Mouse (Mus musculus): Measurements from ENCODE around the gene Map1b. TPM values are rescaled to one million over a fixed set of nuclear protein-coding genes. Genes with fewer than 3 reads are reported as not detected.

Gene Map1b
- total RNA-seq, 2 experiments from 2014 or later, result 0.17 TPM; not detected in 1

DNA sequence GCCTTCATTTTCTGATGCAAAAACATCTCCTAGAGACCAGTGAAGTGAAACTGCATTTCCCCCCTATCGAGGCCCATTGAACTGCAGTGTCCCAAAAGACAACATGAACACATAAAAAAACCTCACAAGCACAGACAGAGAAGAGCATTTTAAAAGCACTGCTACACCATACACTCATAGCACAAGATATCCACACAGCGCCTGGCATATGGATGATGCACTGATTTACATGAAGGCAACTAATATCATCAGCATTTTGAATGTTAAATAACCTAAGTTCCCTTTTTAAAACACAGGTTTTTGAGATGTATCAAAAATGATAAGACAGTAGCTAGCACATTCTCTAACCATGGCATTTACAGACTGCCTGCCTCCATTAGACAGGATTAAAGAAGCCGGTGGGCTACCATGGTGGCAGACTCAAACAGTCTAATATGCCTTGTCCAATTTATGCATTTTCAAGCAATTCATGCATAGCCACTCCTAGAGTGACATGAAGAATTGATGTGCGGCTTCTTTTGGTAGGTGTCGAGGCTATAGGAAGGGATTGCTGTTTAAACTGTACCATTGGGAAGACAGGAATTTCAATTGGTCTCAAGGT is 22.9 kb downstream of the Map1b start:
- ATAC-seq (replicated peaks; ENCODE audit: low FRiP score, poor library complexity, severe bottlenecking), result no peak

DNA sequence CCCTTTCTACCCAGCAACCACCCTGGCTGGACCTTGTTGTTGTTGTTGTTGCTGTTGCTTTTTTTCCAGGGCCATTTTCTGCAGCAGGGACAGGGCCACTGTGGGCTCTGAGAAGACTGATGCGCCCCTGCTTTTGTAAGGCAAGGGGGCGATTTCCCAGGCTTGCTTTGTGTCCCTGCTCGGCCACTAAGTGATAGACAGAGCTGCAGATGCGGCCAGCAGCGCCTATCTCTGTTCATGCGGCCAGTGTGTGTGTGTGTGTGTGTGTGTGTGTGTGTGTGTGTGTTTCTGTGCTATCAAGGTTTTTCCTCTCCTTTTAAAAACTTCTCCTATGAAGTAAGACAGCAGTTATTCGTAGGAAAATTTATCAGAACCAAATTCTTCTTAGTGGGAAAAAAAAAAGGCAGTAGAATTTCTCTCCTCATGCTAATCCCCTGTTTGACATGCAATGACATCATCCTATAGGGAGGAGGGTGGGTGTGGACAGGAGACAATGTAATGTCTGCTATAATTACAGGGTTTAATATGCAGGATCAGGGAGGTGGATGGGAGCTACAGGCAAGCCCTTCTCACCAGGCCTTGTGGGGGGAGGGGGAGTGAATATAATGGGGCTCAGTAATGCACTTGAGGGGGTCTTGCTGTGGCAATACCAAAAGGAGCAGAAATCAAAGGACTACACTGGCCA is 23.6 kb downstream of the Map1b start:
- ATAC-seq (replicated peaks; ENCODE audit: low FRiP score, poor library complexity, severe bottlenecking), result no peak

DNA sequence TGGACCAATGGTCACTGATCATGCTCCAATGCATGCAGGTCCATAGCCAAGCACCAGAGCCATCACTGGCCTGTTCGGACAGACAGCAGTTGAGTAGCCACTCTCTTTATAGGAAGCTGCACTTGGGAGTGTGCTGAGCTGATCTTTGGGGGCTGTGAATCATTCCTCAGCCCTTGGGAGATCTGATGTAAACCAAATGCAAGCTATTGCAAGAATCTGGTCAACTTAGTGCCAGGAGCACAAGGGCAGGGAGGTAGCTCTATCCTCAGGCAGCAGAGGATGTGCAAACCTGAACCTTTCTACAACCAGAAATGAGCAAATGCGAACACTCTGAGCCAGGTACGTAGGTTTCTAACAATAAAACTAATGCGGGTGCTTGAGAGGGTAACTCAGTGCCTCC is 26.3 kb downstream of the Map1b start:
- no peak for ATAC-seq (replicated peaks; ENCODE audit: low FRiP score, poor library complexity, severe bottlenecking)

DNA sequence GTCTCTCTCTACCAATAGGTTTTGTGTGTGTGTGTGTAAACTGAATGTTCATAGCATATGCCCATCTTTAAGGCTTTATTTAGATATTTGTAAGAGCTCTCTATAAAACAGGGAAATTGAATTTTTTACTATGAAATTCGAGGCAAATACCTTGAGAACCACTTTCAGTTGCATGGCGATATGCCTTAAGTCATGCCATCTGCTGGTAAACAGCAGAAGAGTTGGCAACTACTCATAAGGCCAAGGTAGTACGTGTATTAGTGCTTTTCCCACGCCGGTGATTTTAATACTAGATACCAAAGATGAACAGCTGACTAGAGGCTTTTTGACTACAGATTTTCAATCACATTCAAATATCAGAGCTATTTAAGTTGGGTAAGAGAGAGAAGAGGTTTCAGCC is 27.2 kb downstream of the Map1b start:
- no peak for ATAC-seq (replicated peaks; ENCODE audit: low FRiP score, poor library complexity, severe bottlenecking)

DNA sequence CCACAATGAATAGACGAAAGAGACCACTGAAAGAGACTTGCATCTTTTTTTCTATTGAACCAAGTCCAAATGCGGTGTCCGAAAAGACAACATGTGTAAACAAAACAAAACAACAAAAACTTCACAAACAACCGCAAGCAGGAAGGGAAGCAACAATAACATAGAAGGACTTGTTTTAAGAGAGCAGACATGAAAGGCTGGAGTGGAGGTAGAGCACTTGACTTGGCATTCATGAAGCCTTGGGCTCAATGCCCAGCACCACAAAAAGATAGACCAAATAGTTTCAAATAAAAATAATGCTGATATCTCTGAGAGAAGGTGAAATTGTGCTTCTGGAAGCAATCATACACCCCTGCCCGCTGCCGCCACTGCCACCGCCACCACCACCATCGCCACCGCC is 30.5 kb downstream of the Map1b start:
- no peak for ATAC-seq (replicated peaks; ENCODE audit: low FRiP score, poor library complexity, severe bottlenecking)

DNA sequence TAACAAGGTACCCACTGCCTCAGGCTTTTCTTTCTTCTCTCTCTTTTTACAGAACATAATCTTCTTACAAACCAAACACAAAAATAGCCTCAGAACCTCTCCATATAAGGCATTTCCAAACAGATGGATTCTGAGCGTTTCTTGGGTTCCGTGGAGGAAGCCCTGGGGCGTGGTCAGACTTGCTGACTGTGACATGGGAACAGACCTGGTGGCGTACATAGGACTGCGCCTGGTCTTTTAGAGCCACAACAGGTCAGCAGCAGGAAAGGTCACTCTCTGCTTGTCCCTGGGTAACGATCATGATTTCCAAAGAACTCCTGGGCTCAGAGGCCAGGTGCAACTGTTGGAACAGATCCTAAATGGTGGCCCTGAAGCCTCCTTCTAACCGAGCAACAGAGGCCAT is 31.0 kb downstream of the Map1b start:
- no peak for ATAC-seq (replicated peaks; ENCODE audit: low FRiP score, poor library complexity, severe bottlenecking)

DNA sequence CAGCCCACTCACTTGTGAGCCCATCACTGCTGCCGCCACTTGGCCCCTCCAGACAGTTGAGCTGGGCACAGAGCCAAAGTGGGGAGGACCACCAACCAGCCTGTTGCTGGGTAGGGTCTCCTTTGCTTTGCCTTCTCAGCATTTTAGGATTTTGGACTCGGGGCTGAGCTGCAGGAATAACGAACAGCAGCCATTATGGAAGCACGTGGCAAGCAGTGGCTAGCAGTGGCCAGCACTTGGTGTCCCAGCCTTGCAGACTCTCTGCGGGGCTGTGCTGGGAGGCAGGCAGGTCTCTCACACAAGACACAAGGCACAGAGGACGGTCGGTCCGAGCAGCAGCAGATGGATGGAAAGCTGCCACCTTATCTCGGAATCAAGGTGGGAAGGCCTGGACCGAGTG is 31.4 kb downstream of the Map1b start:
- ATAC-seq (replicated peaks; ENCODE audit: low FRiP score, poor library complexity, severe bottlenecking), result no peak

DNA sequence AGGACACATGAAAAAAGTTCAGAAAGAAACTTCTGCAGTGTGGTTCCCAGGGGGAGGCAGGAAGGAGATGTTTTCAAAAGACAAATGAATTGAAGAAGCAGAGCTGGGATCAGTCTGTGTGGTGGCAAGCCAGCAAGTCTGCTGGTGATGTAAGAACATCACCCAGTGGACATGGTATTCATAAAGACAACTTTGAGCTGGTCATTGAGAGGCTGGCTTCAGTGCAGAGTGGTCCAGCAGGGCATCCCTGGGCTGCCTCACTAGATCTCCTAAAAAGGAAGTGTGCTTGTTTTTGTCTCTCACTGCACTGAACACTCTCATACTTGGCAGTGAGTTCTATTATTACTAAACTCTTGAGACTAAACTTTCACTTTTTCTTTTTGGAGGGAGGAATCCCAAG is 32.9 kb downstream of the Map1b start:
- no peak for ATAC-seq (replicated peaks; ENCODE audit: low FRiP score, poor library complexity, severe bottlenecking)

DNA sequence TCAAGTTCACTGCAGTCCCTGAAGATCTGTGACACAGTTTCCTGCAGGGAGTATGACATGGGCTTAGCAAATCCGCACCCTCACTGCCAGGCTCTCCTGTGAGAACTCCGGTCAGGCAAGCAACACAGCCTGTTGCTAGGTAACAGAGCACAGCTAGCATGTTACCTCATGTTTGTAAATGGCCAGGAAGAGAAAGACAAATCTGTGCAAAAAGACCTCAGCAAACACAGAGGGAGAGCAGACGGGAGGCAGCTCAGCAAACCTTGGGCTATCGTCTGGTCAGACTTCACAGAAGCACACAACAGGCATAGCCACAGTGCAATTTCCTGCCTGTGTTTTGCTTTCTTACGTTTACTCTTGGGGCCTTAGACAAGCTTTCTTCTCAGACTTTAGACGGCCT is 40.9 kb downstream of the Map1b start:
- no peak for ATAC-seq (replicated peaks; ENCODE audit: low FRiP score, poor library complexity, severe bottlenecking)

DNA sequence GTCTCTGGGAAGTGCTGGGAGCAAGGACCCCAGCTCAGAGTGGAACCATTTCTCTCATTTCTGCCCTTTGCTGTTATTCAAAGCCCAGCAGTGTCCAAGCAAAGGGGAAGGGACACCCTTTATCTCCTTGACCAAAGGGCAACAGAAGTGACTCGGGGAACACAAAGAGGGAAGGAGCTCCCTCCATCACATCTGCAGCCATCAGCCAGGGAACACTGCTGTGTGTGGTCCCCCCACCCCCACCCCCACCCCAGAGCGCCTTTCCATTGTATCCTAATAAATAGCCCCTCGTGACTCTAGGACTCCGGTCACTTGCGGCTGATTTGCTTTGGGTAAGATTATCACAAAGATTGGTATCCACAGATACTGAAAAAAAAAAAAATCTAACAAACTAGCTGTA is 41.3 kb downstream of the Map1b start:
- no peak for ATAC-seq (replicated peaks; ENCODE audit: low FRiP score, poor library complexity, severe bottlenecking)

DNA sequence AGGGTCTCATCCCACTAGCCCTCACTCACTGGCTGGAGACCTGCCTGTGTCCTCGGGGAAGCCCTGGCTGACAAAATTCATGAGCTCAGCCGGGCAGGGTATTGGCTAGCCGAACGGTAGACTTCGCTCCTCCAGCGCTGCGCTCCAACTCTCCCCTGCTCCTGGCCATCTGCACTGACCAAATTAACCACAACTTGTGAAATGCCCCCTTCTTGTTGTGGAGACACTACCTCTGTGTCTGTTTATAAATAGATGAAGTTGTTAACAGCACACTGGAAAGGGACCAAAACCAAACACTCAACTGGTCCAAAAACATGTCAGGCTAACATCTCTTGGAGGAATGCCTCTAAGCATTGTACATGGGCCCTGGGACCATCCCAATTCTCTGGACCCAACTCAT is 42.2 kb downstream of the Map1b start:
- ATAC-seq (replicated peaks; ENCODE audit: low FRiP score, poor library complexity, severe bottlenecking), result no peak

DNA sequence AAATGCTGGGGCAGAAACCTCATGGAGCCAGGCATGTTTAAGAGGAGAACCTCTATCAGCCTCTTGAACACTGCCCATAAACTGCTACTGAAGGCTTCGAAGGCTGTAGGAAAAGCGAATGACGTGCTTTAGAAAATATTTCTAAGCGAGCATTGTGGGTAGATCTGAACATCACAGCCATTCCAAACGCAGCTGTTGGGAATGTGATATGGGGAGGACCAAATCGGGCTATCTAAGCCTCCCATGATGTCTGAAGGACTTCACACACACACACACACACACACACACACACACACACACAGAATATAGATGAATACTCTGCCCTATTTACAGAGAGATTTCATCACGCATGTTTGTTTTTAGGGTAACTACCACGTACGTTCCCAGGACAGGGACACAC is 44.3 kb downstream of the Map1b start:
- no peak for ATAC-seq (replicated peaks; ENCODE audit: low FRiP score, poor library complexity, severe bottlenecking)

DNA sequence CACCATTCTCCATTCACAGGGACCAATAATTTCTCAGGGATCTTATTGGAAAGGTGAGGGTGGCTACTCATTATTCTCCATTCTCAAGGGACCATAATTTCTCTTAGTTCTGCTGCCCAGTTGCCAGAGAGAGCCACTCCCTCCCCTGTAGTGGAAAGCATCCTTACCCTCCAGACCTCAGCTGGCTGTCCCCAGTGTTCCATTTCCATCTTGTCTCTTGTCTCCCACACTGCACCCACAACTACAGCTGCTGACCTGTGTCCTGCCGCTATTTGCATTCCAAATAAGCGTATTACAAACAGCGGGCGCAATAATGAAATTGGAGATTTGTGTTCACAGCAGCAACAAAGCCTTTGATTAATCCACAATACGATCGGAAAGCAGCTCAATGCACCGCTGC is 46.3 kb downstream of the Map1b start:
- ATAC-seq (replicated peaks; ENCODE audit: low FRiP score, poor library complexity, severe bottlenecking), result no peak

DNA sequence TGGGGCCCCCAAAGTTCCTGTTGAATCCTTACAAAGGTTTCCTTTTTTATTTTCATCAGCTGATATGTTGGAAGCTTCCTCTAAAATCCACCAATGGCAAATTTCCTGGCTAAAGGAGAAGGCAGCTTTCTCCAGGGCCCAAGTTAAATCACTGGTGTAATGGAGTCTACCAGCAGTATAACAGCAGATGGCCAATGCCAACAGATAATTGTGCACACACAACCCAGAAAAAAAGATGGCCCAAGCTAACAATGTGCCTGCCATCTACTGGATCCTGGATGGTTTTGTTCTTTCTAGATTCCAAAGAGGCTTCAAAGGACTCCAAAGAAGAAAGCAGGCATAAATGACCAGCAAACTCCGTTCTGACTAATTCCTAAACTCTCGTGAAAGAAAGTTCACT is 48.1 kb downstream of the Map1b start:
- no peak for ATAC-seq (replicated peaks; ENCODE audit: low FRiP score, poor library complexity, severe bottlenecking)

DNA sequence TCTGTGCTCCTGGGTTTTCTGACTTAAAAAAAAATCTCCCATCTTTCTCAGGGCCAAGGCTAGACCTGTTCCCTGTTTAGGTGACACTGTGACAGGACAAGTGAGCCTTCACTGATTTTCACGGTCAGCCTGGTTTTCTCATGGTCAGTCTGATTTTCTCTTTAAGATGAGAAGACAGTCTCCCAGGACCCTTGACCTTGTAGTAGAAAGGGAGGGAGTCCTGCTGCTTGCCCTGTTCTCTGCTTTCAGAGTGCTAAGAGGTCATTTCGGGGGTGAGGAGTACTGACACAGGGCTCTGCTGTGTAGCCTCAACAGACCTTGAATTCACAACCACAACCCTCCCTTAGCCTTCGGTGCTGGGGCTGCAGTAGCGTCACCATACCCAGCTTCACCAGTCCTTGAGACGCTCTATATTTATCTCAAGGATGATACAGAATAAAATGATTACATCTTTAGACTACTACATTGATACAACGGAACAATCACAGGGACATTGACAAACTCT is 49.5 kb downstream of the Map1b start:
- ATAC-seq (replicated peaks; ENCODE audit: low FRiP score, poor library complexity, severe bottlenecking), result no peak

DNA sequence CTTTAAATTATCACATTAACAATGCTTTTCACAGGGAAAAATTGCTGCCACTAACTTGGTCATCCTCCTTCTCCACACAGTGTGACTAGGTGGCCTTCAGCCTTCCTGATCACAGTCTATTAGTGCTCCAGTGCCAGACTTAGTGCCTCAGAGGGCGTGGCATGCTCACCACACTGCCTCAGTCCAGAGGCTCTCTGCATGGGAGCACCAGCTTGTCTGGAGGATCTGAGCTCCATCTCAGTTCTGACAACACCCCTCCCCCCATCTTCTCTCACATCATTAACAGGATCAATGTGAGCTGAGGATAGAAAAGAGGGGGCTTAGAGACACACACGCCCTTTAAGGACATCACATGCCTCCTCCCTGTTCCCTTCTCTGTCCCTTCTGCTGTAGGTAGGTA is 50.3 kb downstream of the Map1b start:
- ATAC-seq (replicated peaks; ENCODE audit: low FRiP score, poor library complexity, severe bottlenecking), result no peak

DNA sequence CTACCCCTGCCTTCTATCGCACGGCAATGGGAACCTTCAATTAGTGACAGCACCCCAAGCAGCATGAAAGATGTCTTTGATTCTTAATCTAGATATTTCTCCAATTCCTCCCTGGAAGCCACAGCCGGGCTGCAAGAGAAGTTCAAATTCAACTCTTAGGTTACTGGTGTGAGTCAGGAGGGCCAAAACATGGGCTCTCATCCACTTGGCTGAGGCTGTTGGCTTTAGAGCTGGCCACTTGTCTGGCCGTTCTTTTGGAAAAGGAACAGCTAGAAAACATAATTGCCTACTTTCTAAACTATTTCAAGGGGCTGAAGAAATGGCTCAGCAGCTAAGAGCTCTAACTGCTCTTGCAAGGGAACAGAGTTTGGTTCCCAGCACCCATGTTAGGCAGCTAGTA is 51.8 kb downstream of the Map1b start:
- no peak for ATAC-seq (replicated peaks; ENCODE audit: low FRiP score, poor library complexity, severe bottlenecking)

DNA sequence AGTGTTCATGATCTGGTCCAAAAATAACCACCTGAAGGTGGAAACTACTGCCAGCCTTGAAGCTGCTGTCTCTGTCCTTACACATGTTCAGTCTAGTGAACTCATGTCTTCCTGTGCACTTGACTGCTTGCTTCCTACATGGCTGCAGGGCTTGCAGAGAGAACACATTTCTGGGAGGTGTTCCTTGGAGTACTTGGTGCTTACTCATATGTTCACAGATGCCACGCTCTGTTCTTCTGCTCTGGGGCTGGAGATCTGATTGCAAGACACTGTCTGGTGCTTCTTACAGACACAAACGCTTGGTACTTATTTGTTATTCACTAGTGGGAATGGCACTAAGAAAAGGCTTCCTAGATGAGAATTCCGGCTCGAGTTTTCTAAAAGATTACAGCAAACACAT is 54.5 kb downstream of the Map1b start:
- ATAC-seq (replicated peaks; ENCODE audit: low FRiP score, poor library complexity, severe bottlenecking), result no peak

DNA sequence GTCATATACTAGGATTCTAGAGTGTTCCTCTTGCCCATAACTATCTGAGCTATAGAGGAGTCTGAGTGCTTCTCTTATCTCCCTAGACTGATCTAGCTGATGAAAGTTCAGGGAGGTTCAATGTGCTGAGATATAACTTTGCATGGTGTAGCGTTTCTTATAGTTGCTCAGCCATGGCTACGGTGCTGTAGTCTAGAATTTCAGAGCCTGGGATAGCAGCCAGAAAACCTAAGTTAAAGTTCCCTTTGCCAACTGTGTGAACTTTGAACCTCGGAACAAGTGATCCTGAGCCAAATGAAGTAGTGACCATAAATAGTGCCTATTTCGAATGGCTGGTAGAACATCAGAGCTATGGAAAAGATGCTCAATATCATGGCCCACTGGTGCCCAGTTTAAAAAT is 56.7 kb downstream of the Map1b start:
- ATAC-seq (replicated peaks; ENCODE audit: low FRiP score, poor library complexity, severe bottlenecking), result no peak

DNA sequence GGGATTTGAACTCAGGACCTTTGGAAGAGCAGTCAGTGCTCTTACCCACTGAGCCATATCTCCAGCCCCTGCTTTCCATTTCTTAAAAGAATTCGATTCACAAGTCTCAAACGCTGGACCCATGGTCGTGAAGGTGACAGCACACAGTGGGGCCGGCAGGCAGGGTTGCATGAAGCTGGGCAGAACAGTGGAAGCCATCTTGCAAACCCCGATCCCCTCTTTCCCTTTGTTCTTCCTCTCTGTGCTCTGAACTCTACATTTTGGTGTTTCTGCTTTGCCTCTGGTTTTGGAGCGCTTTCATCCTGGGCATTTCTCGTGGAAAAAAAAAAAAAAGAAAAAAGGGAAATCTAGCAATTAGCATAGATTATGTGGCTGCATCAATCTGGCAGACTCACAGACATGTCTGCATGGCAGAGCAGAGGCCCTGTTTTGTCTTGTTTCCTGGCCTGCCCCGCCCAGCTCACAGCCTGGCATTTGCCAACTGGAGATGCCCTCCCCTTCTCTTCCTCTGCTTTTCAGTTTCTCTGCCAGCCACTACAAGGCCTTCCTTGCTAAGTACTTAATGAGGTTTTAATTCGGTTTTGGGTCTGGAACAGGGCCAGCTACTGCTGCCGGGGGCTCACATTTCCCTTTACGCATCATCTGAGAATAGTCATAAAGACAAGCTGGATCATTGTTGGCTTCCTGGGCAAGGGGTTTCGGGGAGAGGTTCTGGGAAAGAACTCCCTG is 57.5 kb downstream of the Map1b start:
- ATAC-seq (replicated peaks; ENCODE audit: low FRiP score, poor library complexity, severe bottlenecking), result no peak

DNA sequence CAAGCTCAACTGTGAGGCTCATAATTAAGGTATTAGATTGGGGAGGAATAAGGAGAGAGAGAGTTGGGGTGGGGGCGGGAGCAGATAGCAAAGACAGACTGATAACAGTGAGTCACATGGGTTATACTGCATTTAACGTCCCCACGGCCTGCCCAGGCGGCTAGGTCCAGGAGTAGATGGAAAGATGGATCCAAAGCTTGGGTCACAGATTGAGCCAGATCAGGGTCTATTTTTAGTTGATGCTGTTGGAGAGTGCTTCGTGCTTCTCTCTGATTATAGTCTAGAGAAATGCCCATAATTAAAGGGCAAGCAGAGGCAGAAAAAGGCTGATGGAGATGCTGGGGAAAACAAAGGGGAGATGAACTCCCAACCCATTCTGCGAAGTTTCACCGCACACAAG is 61.4 kb downstream of the Map1b start:
- no peak for ATAC-seq (replicated peaks; ENCODE audit: low FRiP score, poor library complexity, severe bottlenecking)

All from erythroblast, adult 5-6 weeks (primary cell).